Mouse (Mus musculus): ENCODE measurements around the gene Prim2. TPM values are rescaled to one million over a fixed set of nuclear protein-coding genes. Genes with fewer than 3 reads are reported as not detected.
"Not testable (repeated sequence)": the region's sequence is repeated elsewhere in the genome, so short reads cannot be mapped to it uniquely, and the experiment has no call there.

The Prim2 gene
- polyA plus RNA-seq, 1 experiment from 2014 or later = 25.5 TPM

DNA sequence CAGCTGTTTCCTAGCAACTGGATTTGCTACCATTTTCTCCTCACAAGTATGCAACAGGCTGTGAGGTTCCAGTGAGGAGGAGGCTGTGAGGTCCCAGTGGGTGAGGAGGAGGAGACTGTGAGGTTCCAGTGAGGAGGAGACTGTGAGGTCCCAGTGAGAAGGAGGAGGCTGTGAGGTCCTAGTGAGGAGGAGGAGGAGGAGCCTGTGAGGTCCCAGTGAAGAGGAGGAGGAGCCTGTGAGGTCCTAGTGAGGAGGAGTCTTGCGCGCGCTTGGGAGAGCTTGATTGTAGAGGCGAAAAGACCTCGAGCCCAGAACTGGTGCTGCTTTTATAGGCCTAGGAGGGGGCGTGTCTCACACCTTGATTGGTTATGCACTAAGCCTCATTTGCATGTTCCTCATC is 53.0 kb downstream of the Prim2 start:
- H3K27me3 ChIP-seq (ENCODE audit: control insufficient read depth, insufficient read depth, low read length) = not testable (repeated sequence)
- 90% methylated on average over 5 of the region's 6 CpGs for WGBS (ENCODE audit: insufficient replicate concordance)

DNA sequence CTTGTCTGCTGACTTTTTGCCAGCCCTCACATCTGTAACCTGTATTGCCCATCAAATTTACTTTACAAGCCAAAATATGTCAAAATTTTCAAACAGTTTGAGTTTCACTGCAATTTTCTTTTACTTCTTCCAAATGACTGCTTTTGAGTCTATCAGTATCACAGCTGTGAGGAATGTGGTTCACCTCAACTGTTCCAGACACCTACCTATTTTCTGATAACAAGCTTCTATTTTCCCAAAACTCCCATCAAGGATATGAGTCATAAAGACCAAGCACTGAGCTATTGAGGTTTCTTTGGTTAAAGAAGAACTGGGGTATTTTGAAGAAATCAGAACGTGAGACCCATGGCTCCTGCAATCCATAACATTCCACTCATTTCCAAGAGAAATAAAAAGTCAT is 57.5 kb downstream of the Prim2 start:
- no peaks in the 10 kb centered on the region for H3K36me3 ChIP-seq (ENCODE audit: control insufficient read depth, insufficient read depth, low read length)
- 84% methylated on average over 1 of the region's 1 CpGs for WGBS (ENCODE audit: insufficient replicate concordance)
- peaks cover 4% of the 10 kb centered on the region for H3K4me1 ChIP-seq (ENCODE audit: control insufficient read depth, insufficient read depth, low read length)
- ATAC-seq (replicated peaks; ENCODE audit: insufficient number of reproducible peaks, low FRiP score, low TSS enrichment) = no peak
- no peaks in the 10 kb centered on the region for H3K9me3 ChIP-seq (replicated peaks; ENCODE audit: control insufficient read depth, low read length)
- H3K27me3 ChIP-seq (ENCODE audit: control insufficient read depth, insufficient read depth, low read length) = no peaks in the 10 kb centered on the region
- H3K4me3 ChIP-seq (ENCODE audit: low read depth, low read length) = no peak overlapping the region
- no peak overlapping the region for H3K9ac ChIP-seq (ENCODE audit: low read depth, low read length)
- no peak overlapping the region for H3K27ac ChIP-seq (ENCODE audit: low read depth, low read length)
- H3K4me2 ChIP-seq = no peak overlapping the region

More for the DNA sequence above, 53.0 kb downstream of the Prim2 start:
- not testable (repeated sequence) for H3K4me2 ChIP-seq; H3K4me3 ChIP-seq (ENCODE audit: low read depth, low read length); H3K36me3 ChIP-seq (ENCODE audit: control insufficient read depth, insufficient read depth, low read length); H3K9me3 ChIP-seq (replicated peaks; ENCODE audit: control insufficient read depth, low read length); H3K27ac ChIP-seq (ENCODE audit: low read depth, low read length); H3K9ac ChIP-seq (ENCODE audit: low read depth, low read length); ATAC-seq (replicated peaks; ENCODE audit: insufficient number of reproducible peaks, low FRiP score, low TSS enrichment); H3K4me1 ChIP-seq (ENCODE audit: control insufficient read depth, insufficient read depth, low read length)

DNA sequence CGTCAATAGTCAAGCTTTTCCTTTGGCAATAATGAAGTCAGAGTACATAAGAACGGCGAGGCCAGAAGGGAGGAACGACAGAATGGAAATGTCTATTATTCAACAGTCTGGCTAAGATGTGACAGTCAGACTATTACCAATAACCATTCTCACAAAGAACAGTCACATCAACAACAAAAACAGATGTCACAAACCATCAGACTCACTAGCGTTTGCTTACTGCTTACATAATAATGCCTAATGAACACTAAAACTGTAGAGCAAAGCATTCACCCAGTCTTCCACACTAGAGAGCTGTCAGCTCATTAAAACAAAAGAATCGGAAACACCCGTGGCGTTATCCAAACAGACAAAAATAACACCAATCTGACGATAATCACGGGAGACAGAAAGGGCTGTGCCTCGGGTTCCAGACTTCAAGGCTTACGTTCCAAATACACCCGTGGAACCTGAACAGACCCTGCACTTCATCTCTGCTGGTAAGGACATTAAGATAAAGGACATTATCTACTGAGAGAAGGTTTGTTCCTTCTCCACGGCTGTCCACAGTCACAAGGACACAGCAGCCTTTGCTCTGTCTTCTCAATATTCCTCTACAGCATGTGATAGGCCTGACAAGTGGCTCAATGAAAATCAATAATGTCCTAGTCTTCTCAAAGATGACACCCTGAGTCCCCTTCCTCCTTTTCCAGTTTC is 59.4 kb downstream of the Prim2 start:
- Histone ChIP-seq H3K4me3 (ENCODE audit: low read depth, low read length) (no peak overlapping the region), H3K36me3 (ENCODE audit: control insufficient read depth, insufficient read depth, low read length) (no peaks in the 10 kb centered on the region), H3K9ac (ENCODE audit: low read depth, low read length) (no peak overlapping the region), H3K27ac (ENCODE audit: low read depth, low read length) (no peak overlapping the region), H3K4me2 (0 out of 2 replicates have a peak overlapping the region, but pooled peaks have one; percentile 19), H3K27me3 (ENCODE audit: control insufficient read depth, insufficient read depth, low read length) (no peaks in the 10 kb centered on the region), H3K4me1 (ENCODE audit: control insufficient read depth, insufficient read depth, low read length) (peaks cover 4% of the 10 kb centered on the region), H3K9me3 (replicated peaks; ENCODE audit: control insufficient read depth, low read length) (no peaks in the 10 kb centered on the region)
- WGBS (ENCODE audit: insufficient replicate concordance) = 43% methylated on average over 14 of the region's 14 CpGs
- no peak for ATAC-seq (replicated peaks; ENCODE audit: insufficient number of reproducible peaks, low FRiP score, low TSS enrichment)

DNA sequence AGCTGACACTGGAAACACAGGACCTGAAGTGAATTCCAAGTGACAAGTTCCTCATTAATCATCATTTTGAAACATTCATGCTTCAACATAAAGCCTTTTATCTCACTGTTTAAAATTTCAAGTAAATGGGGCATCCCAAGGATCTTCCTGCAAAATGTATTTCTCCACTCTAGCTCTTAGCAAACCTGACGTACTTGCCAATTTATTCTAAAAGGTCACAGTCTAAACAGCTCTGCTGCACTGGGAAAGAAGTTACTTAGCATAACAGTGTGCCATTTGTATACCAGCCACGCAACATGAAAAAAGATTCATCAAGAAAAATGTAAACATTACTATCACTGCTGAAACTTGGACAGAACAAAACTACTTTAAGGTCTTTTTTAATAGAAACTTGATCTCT is 61.5 kb downstream of the Prim2 start:
- 86% methylated on average over 2 of the region's 2 CpGs for WGBS (ENCODE audit: insufficient replicate concordance)
- H3K36me3 ChIP-seq (ENCODE audit: control insufficient read depth, insufficient read depth, low read length) = no peaks in the 10 kb centered on the region
- no peak overlapping the region for H3K4me2 ChIP-seq
- H3K9ac ChIP-seq (ENCODE audit: low read depth, low read length) = no peak overlapping the region
- H3K9me3 ChIP-seq (replicated peaks; ENCODE audit: control insufficient read depth, low read length) = no peaks in the 10 kb centered on the region
- no peak overlapping the region for H3K27ac ChIP-seq (ENCODE audit: low read depth, low read length)
- H3K4me1 ChIP-seq (ENCODE audit: control insufficient read depth, insufficient read depth, low read length) = peaks cover 4% of the 10 kb centered on the region
- no peak overlapping the region for H3K4me3 ChIP-seq (ENCODE audit: low read depth, low read length)
- H3K27me3 ChIP-seq (ENCODE audit: control insufficient read depth, insufficient read depth, low read length) = no peaks in the 10 kb centered on the region
- ATAC-seq (replicated peaks; ENCODE audit: insufficient number of reproducible peaks, low FRiP score, low TSS enrichment) = no peak

DNA sequence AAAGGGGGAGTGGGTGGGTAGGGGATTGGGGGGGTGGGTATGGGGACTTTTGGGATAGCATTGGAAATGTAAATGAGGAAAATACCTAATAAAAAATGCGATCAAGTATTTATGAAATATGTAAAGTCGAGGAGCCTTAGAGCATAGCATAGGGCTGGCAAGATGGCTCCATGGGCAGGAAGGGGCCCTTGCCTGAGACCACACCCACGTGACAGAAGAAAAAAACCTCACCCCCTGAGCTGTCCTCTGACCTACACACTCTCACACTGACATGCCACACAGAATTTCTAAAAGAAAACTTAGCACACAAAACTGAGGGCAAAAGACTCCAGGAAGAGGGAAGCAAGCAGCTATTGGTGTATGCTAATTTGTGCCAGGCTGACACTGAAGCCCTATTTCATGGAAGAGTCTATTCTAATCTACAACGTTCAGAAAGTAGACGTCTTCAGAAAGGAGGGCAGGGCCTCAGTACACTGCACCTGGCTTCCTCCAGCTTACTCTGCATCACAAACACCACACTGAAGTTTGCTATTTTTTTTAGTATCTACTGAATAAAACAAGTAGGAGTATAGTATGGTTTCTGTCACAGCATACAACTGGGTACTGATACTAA is 65.4 kb downstream of the Prim2 start:
- Histone ChIP-seq H3K9me3 (replicated peaks; ENCODE audit: control insufficient read depth, low read length) (no peaks in the 10 kb centered on the region), H3K4me1 (ENCODE audit: control insufficient read depth, insufficient read depth, low read length) (no peaks in the 10 kb centered on the region), H3K4me2 (no peak overlapping the region), H3K27me3 (ENCODE audit: control insufficient read depth, insufficient read depth, low read length) (no peaks in the 10 kb centered on the region), H3K9ac (ENCODE audit: low read depth, low read length) (no peak overlapping the region), H3K4me3 (ENCODE audit: low read depth, low read length) (no peak overlapping the region), H3K27ac (ENCODE audit: low read depth, low read length) (no peak overlapping the region), H3K36me3 (ENCODE audit: control insufficient read depth, insufficient read depth, low read length) (no peaks in the 10 kb centered on the region)
- no peak for ATAC-seq (replicated peaks; ENCODE audit: insufficient number of reproducible peaks, low FRiP score, low TSS enrichment)
- WGBS (ENCODE audit: insufficient replicate concordance) = 79% methylated on average over 5 of the region's 5 CpGs

DNA sequence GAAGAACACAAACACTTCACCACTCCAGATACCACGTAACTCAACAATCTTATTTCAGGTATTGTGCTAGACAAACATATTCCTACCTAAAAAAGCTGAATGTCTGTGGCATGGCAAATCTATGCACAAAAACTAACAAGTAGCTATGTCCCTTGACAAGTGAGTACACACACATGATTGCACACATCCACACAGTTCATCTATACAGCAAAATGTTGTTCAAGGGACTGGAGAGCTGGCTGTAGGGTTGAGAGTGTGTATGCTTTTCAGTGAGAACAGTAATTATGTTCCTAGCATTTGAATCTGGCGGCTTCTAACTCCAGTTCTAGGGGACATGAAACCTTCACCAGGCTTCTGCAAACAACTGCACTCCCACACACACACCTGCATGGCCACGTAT is 69.9 kb downstream of the Prim2 start:
- WGBS (ENCODE audit: insufficient replicate concordance) = 92% methylated on average over 3 of the region's 3 CpGs
- H3K4me3 ChIP-seq (ENCODE audit: low read depth, low read length) = no peak overlapping the region
- H3K9me3 ChIP-seq (replicated peaks; ENCODE audit: control insufficient read depth, low read length) = no peaks in the 10 kb centered on the region
- H3K4me2 ChIP-seq = no peak overlapping the region
- no peak overlapping the region for H3K27ac ChIP-seq (ENCODE audit: low read depth, low read length)
- H3K36me3 ChIP-seq (ENCODE audit: control insufficient read depth, insufficient read depth, low read length) = no peaks in the 10 kb centered on the region
- no peaks in the 10 kb centered on the region for H3K27me3 ChIP-seq (ENCODE audit: control insufficient read depth, insufficient read depth, low read length)
- ATAC-seq (replicated peaks; ENCODE audit: insufficient number of reproducible peaks, low FRiP score, low TSS enrichment) = no peak
- H3K9ac ChIP-seq (ENCODE audit: low read depth, low read length) = no peak overlapping the region
- no peaks in the 10 kb centered on the region for H3K4me1 ChIP-seq (ENCODE audit: control insufficient read depth, insufficient read depth, low read length)

DNA sequence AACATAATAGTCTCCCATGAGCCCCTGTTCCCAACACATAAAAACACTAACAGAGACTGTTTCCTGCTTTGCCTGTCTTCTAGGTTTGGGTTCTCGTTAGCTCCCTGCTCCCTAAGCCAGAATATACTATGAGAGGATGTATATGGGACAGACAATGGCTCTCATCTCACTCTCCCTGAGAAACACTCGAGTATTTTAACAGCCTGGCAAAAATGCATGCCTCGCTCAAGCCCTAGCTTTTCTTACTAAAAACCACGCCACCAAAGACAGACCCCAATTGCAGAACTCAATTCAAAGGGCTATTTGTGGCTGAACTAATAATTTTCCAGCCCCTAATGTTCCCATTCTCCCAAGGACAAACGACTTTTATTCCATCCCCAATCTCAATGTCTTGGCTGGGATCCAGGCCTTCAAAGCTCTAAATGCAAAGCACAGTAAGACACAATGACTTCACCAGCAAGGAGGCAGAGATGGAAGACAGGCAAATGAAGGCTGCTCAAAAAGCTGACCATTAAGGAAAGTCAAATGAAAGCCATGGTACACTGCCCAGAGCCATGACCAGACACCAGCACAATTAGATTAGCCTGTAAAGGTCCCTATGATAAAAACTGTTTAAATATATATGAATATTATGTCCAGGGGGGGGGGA is 70.5 kb downstream of the Prim2 start:
- ATAC-seq (replicated peaks; ENCODE audit: insufficient number of reproducible peaks, low FRiP score, low TSS enrichment) = no peak
- Histone ChIP-seq H3K36me3 (ENCODE audit: control insufficient read depth, insufficient read depth, low read length) (no peaks in the 10 kb centered on the region), H3K4me3 (ENCODE audit: low read depth, low read length) (no peak overlapping the region), H3K4me1 (ENCODE audit: control insufficient read depth, insufficient read depth, low read length) (no peaks in the 10 kb centered on the region), H3K4me2 (no peak overlapping the region), H3K9me3 (replicated peaks; ENCODE audit: control insufficient read depth, low read length) (no peaks in the 10 kb centered on the region), H3K27me3 (ENCODE audit: control insufficient read depth, insufficient read depth, low read length) (no peaks in the 10 kb centered on the region), H3K9ac (ENCODE audit: low read depth, low read length) (no peak overlapping the region), H3K27ac (ENCODE audit: low read depth, low read length) (no peak overlapping the region)
- WGBS (ENCODE audit: insufficient replicate concordance) = 81% methylated on average over 5 of the region's 5 CpGs

DNA sequence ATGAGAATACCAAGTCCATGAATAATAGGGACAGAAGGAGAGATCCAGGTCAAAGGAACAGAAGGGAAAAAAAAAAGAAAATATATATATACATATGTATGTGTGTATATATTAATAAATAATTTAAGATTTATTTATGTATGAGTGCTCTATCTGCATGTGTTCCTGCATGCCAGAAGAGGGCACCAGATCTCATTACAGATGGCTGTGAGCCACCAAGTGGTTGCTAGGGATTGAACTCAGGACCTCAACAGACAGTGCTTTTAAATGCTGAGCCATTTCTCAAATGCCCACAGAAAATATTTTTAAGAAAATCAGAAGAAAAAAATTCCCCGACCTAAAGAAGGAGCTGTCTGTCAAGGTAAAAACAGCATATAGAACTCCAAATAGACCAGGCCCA is 72.6 kb downstream of the Prim2 start:
- Histone ChIP-seq H3K36me3 (ENCODE audit: control insufficient read depth, insufficient read depth, low read length) (no peaks in the 10 kb centered on the region), H3K4me3 (ENCODE audit: low read depth, low read length) (no peak overlapping the region), H3K4me2 (no peak overlapping the region), H3K27me3 (ENCODE audit: control insufficient read depth, insufficient read depth, low read length) (no peaks in the 10 kb centered on the region), H3K27ac (ENCODE audit: low read depth, low read length) (no peak overlapping the region), H3K4me1 (ENCODE audit: control insufficient read depth, insufficient read depth, low read length) (no peaks in the 10 kb centered on the region), H3K9ac (ENCODE audit: low read depth, low read length) (no peak overlapping the region), H3K9me3 (replicated peaks; ENCODE audit: control insufficient read depth, low read length) (no peaks in the 10 kb centered on the region)
- no peak for ATAC-seq (replicated peaks; ENCODE audit: insufficient number of reproducible peaks, low FRiP score, low TSS enrichment)
- WGBS (ENCODE audit: insufficient replicate concordance) = 76% methylated on average over 1 of the region's 1 CpGs
